Mouse (Mus musculus): Measurements from ENCODE around the gene Gpsm1. TPM values are rescaled to one million over a fixed set of nuclear protein-coding genes. Genes with fewer than 3 reads are reported as not detected.
A peak's percentile ranks its signal among the peaks of the same experiment; 100 is the strongest.

Gpsm1 gene
- polyA plus RNA-seq, 1 experiment from 2014 or later = 2.6 TPM

DNA sequence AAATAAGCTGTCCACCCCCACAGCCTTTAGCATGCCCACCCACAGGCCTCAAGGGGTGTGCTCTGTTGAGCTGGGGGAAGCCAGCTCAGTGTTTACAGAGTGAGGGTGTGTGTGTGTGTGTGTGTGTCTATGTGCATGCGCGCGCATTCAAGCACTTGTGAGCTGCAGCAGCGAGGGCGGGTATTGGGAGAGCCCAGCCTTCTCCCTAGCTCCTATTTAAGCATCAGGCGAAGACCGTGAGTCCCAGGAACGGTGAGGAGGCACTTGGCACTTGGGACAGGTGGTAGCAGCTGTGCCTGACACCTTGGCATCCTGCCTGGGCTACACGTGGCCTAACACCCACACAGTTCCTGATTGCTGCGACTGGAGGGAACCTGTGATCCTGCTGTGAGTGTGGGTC is 26.7 kb downstream of the Gpsm1 start:
- Histone ChIP-seq H3K9ac (no peak overlapping the region), H3K4me1 (replicated peaks) (peaks cover 14% of the 10 kb centered on the region; the same call in 1 of the 2 replicates), H3K27ac (replicated peaks) (no peak overlapping the region), H3K27me3 (no peaks in the 10 kb centered on the region), H3K4me3 (replicated peaks) (no peak overlapping the region), H3K9me3 (replicated peaks) (no peaks in the 10 kb centered on the region), H3K4me2 (no peak overlapping the region), H3K36me3 (replicated peaks) (no peaks in the 10 kb centered on the region)
- 66% methylated on average over 10 of the region's 10 CpGs for WGBS (ENCODE audit: insufficient replicate concordance)
- no peak for ATAC-seq (ENCODE audit: insufficient read depth)

DNA sequence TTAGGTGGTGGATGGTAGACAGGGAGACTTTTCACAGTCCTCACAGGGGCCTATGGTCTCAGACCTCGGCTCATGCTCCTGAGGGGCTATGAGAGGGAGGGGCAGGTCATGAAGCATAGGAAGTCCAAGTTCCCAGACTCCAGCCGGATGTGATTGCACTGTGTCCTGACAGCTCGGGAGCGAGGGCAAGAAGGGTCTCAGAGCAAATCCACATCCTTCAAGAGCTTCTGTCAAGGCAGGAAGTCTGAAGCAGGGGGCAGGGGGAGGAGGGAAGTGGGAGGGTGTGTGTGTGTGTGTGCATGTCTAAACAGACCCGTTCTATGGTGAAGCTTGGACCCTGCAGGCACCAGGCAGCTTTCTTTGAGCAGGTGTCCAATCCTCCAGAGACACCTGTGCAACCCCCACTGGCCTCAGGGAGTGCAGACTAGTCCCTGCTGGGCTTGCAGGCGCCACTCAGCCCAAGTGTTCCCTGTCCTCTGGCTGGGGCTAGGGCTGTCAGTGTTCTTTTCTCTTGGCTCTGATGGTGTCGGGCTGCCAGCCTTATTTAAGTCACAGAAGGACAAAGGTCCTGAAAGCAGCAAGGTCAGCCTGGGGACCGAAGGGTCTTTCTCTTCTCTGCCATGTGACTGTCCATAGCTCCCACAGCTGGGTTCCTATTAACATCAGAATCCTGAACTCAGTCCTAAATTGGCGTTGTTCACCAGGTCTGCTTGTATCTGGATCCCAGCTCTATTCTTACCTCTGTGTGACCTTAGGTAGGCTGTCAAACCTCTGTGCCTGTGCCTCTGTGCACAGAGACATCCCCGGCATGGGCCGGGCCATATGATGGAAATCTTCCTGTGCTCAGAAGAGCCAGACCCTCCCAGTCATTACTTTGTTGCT is 27.5 kb downstream of the Gpsm1 start:
- H3K4me2 ChIP-seq = no peak overlapping the region
- H3K27ac ChIP-seq (replicated peaks) = no peak overlapping the region; the same call in 1 of the 2 replicates

DNA sequence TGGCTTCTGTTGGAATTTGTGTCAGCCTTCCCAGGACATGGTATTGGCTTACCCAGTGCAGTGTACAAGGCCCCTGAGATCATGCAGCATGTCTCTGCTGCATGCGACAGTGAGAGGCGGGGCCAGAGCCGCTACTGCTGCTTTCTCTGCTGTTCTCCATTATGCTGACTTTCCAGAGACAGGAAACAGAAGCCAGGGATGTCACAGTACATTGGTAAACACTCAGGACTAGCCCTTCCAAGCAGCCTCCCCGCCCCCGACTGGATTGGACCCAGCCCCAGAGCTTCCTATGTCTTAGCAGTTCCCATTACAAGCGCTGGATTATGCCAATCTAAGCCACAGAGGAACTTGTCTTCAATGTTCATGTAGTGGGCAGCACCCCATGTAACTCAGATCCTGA is 32.9 kb downstream of the Gpsm1 start:
- Histone ChIP-seq H3K4me2 (no peak overlapping the region), H3K4me1 (replicated peaks) (peaks cover 28% of the 10 kb centered on the region), H3K9me3 (replicated peaks) (no peaks in the 10 kb centered on the region), H3K36me3 (replicated peaks) (peaks cover 6% of the 10 kb centered on the region; the same call in 1 of the 2 replicates), H3K4me3 (replicated peaks) (no peak overlapping the region), H3K9ac (no peak overlapping the region), H3K27me3 (no peaks in the 10 kb centered on the region), H3K27ac (replicated peaks) (no peak overlapping the region)
- WGBS (ENCODE audit: insufficient replicate concordance) = 65% methylated on average over 6 of the region's 6 CpGs
- ATAC-seq (ENCODE audit: insufficient read depth) = no peak

More for the DNA sequence above, 27.5 kb downstream of the Gpsm1 start:
- no peak overlapping the region for H3K4me3 ChIP-seq (replicated peaks)
- no peak overlapping the region for H3K9ac ChIP-seq
- 46% methylated on average over 11 of the region's 11 CpGs for WGBS (ENCODE audit: insufficient replicate concordance)
- no peaks in the 10 kb centered on the region for H3K36me3 ChIP-seq (replicated peaks)
- no peaks in the 10 kb centered on the region for H3K9me3 ChIP-seq (replicated peaks)
- no peak for ATAC-seq (ENCODE audit: insufficient read depth)
- peaks cover 14% of the 10 kb centered on the region; the same call in 1 of the 2 replicates for H3K4me1 ChIP-seq (replicated peaks)
- H3K27me3 ChIP-seq = no peaks in the 10 kb centered on the region

DNA sequence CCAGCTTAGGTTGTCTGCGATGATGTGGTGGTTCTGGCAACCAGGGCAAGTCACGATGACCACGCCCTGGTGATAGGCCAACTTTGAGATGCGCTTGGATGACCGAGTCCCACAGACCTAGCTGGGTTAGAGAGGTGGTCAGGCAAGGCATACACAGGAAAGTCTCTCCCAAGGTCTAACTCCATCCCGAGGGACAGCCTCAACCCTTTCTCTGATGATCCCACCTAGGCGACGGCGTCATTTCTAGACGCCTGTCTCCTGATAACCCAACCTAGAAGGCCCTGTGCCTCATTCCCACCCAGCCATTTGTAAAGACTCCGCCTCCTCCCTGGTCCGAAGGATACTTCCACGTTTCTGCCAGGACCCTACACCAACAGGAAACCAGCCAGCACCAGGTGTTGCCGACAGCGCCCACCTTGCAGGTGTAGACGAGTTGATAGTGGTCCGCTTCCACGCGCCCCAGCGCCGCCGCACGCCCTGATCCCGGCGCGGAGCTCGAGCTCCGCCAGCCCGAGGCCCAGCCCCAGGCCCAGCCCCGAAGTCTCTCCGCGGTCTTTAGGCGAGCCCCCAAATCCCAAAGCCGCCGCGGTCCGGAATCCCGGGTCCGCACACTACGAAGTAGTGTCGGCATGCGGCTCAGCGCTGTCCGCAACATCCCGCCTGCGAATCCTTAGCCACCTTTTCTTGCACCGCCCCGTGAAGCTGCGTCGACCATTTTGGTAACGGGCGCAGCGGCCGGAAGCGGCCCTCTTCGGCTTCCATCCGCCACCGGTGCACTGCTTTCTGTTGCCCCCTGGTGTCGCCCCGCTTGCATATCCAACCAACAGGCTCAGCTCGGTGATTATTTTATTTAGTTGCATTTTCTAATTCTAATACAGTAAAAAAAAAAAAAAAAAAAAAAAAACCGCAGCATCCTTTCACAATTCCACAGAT is 36.3 kb downstream of the Gpsm1 start, which contains the start of gene Dnlz:
Gene Dnlz (minus strand): TSS at position 753 of the 933 bp plus-strand sequence.
- Histone ChIP-seq H3K9ac (peak within 1 kb of the TSS; percentile 75), H3K4me1 (replicated peaks) (peaks cover 28% of the 10 kb centered on the region), H3K4me3 (replicated peaks) (peak within 1 kb of the TSS; percentile 79), H3K27me3 (no peaks in the 10 kb centered on the region), H3K36me3 (replicated peaks) (peaks cover 6% of the 10 kb centered on the region; the same call in 1 of the 2 replicates), H3K9me3 (replicated peaks) (no peaks in the 10 kb centered on the region), H3K4me2 (peak within 1 kb of the TSS; percentile 94), H3K27ac (replicated peaks) (peak within 1 kb of the TSS; percentile 73)
- peak; percentile 76 for ATAC-seq (ENCODE audit: insufficient read depth)
- 1% methylated on average over 62 of the region's 62 CpGs for WGBS (ENCODE audit: insufficient replicate concordance)

DNA sequence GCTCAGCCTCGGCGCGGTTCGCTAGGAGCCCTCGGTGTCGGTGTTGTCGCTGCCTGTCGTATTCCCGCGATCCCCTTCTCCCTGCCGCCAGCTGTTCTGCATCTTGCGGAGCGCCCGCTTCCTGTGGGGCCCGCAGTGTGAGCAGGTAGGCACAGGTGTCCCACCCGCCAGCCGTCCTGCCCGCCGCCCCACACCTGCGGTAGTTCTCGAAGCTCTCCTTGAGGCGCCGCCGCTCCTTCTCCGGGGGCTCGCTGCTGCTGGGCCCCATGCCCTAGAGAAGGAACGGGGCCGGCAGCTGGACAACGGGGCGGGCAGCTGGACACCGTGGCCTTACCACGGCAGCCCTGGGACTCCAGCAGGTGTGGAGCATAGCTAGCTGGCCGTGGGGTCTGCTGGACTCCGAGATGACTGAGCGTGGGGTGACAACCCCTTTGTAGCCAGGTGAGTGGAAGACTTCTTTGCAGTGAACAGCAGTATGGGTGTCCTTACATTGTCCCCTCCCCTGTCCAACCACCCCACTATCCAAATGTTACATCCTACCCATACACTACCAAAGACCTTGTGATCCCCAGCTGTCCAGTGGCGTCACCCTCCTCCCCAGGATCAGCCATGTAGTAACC is 37.1 kb downstream of the Gpsm1 start:
- Histone ChIP-seq H3K4me1 (replicated peaks) (peaks cover 28% of the 10 kb centered on the region), H3K27ac (replicated peaks) (0 out of 2 replicates have a peak overlapping the region, but pooled peaks have one; percentile 2), H3K9me3 (replicated peaks) (no peaks in the 10 kb centered on the region), H3K36me3 (replicated peaks) (peaks cover 6% of the 10 kb centered on the region; the same call in 1 of the 2 replicates), H3K27me3 (no peaks in the 10 kb centered on the region), H3K4me3 (replicated peaks) (peak overlapping the region; percentile 79), H3K9ac (peak overlapping the region; percentile 75), H3K4me2 (peak overlapping the region; percentile 94)
- WGBS (ENCODE audit: insufficient replicate concordance) = 5% methylated on average over 36 of the region's 36 CpGs
- ATAC-seq (ENCODE audit: insufficient read depth) = peak; percentile 21

DNA sequence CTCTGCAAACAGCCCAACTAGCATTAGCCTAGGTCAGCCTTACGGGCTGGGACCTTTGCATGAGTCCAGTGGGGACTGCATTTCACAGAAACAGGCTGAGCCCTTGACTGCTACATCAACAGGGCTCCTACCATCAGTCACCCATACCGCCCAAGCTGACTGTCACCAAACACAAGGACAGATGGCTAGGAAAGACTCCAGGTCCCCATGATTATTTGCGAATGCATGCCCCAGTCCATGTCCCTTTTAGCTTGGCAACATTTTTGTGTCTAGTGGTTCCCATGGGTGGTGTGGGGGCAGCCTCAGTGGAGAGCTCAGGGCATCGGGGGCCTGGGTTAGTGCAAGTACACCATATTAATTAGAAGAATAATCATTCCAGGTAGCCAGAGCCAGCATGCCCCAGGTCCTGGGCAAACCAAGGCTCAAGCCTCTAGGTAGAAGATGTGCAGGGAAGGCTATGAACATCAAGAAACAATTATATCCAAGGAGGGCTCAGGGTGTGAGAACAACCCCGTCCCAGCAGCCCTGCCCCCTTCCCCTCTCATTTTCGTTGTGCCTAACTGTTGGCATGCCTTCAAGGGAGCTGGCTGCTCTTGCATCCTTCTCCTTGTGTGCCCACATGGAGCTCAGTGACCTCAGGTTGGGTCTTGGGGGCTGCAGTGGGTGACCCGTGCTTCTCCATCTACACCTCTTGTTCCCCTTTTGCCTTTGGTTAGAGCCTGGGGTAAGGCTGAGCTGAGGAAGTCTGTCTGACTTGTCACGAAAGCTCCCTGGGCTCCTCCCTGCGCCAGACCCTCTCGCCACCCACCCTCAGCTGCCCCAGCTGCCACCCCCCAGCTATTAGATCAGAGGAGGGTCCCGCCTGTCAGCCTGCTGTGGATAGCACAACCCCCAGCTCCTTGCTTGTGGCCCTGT is 38.0 kb downstream of the Gpsm1 start:
- Histone ChIP-seq H3K9me3 (replicated peaks) (no peaks in the 10 kb centered on the region), H3K27me3 (no peaks in the 10 kb centered on the region), H3K4me3 (replicated peaks) (peak overlapping the region; percentile 79; the same call in 1 of the 2 replicates), H3K9ac (no peak overlapping the region), H3K27ac (replicated peaks) (no peak overlapping the region), H3K36me3 (replicated peaks) (peaks cover 6% of the 10 kb centered on the region; the same call in 1 of the 2 replicates), H3K4me1 (replicated peaks) (peaks cover 28% of the 10 kb centered on the region), H3K4me2 (peak overlapping the region; percentile 94)
- ATAC-seq (ENCODE audit: insufficient read depth) = no peak
- WGBS (ENCODE audit: insufficient replicate concordance) = 74% methylated on average over 11 of the region's 11 CpGs

DNA sequence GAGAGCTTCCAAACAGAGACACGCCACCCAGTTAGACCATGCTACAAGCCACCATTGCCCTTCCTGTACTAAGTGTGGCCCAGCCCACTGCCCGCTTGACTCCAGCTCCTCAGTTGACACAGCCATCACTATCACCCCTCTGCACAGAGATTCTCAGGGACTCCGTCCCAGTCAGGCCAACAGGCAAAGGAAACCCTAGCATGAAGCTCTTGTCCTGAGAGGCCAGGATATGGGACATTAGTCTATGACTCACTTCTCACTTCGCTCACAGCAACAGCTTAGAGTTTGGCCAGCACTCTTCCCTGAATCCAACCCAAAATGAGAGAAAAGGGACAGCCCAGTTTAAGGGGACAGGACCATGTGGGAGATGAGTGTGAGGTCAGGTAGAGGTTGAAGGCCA is 39.1 kb downstream of the Gpsm1 start:
- WGBS (ENCODE audit: insufficient replicate concordance) = 70% methylated on average over 4 of the region's 4 CpGs
- no peak overlapping the region for H3K9ac ChIP-seq
- H3K4me3 ChIP-seq (replicated peaks) = no peak overlapping the region
- H3K4me2 ChIP-seq = no peak overlapping the region
- H3K27me3 ChIP-seq = no peaks in the 10 kb centered on the region
- H3K4me1 ChIP-seq (replicated peaks) = peaks cover 32% of the 10 kb centered on the region
- H3K36me3 ChIP-seq (replicated peaks) = no peaks in the 10 kb centered on the region; the same call in 1 of the 2 replicates
- H3K27ac ChIP-seq (replicated peaks) = no peak overlapping the region
- ATAC-seq (ENCODE audit: insufficient read depth) = no peak
- no peaks in the 10 kb centered on the region for H3K9me3 ChIP-seq (replicated peaks)

DNA sequence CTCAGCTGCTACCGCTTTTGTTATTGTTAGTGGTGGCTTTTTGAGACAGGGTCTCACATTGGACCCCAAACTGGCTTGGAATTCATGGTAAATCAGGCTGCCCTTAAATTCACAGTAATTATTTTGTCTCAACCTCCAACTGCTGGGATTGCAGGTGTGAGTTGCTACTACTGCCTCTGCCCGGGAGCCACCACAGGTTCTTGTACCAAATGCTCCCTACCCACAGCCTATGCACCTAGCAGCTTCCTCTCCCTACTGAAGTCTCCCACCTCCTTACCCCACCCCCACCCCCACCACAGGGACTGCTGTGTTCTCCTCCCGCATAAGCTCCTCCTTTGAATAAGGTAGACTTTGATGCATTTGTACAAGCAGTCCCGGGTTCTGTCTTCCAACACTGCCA is 40.9 kb downstream of the Gpsm1 start:
- Histone ChIP-seq H3K9me3 (replicated peaks) (no peaks in the 10 kb centered on the region), H3K9ac (no peak overlapping the region), H3K4me3 (replicated peaks) (no peak overlapping the region), H3K27ac (replicated peaks) (no peak overlapping the region), H3K4me2 (no peak overlapping the region), H3K27me3 (no peaks in the 10 kb centered on the region), H3K4me1 (replicated peaks) (peaks cover 22% of the 10 kb centered on the region), H3K36me3 (replicated peaks) (no peaks in the 10 kb centered on the region)
- WGBS (ENCODE audit: insufficient replicate concordance) = 71% methylated on average over 4 of the region's 4 CpGs
- no peak for ATAC-seq (ENCODE audit: insufficient read depth)

DNA sequence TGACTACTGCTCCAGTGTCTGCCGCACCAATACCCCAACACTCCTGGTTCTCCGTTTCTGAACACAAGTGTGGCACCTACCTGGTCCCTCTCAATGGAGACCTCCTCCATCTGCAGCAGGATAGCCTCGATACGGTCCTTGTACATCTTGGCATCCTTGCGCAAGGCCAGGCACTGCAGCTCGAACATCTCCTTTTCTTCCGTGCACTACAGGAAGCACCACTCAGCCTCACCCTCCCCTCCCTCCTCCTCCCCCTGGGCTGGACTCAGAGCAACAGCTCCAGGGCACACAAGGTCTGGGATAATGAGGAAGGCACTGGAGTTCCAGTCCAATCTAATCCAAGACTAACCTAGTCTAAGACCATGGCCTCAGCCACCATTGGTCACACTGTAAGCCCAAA is 41.4 kb downstream of the Gpsm1 start:
- Histone ChIP-seq H3K27ac (replicated peaks) (no peak overlapping the region), H3K4me2 (no peak overlapping the region), H3K9me3 (replicated peaks) (no peaks in the 10 kb centered on the region), H3K9ac (no peak overlapping the region), H3K4me1 (replicated peaks) (peaks cover 19% of the 10 kb centered on the region), H3K36me3 (replicated peaks) (no peaks in the 10 kb centered on the region), H3K4me3 (replicated peaks) (no peak overlapping the region), H3K27me3 (no peaks in the 10 kb centered on the region)
- 55% methylated on average over 7 of the region's 7 CpGs for WGBS (ENCODE audit: insufficient replicate concordance)
- ATAC-seq (ENCODE audit: insufficient read depth) = no peak

DNA sequence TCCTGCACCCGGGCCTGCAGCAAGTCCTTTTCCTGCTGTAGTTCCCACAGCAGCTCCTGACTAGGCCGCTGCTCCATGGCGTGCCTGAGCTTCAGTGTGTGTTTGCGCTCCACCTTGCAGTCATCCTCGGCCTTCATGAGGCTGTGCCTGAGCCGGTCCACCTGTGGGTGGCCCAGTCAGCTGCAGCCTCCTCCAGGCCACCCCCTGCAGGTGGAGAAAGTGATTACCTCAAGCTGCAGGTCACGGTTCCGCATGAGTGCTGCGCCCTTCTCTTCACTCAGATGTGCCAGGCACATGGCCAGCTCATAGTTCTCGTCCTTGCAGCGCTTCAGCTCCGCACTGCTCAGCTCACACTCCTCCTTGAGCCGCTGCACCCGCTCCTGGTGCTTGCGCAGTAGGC is 42.2 kb downstream of the Gpsm1 start:
- H3K4me3 ChIP-seq (replicated peaks) = no peak overlapping the region
- no peaks in the 10 kb centered on the region for H3K36me3 ChIP-seq (replicated peaks)
- H3K27ac ChIP-seq (replicated peaks) = no peak overlapping the region
- no peak for ATAC-seq (ENCODE audit: insufficient read depth)
- peaks cover 15% of the 10 kb centered on the region for H3K4me1 ChIP-seq (replicated peaks)
- 71% methylated on average over 15 of the region's 15 CpGs for WGBS (ENCODE audit: insufficient replicate concordance)
- H3K27me3 ChIP-seq = no peaks in the 10 kb centered on the region
- no peaks in the 10 kb centered on the region for H3K9me3 ChIP-seq (replicated peaks)
- H3K4me2 ChIP-seq = no peak overlapping the region
- no peak overlapping the region for H3K9ac ChIP-seq

Data from liver, embryonic 15.5 days (tissue).